Mouse (Mus musculus) regulatory T cell (primary cell): ENCODE measurements around the gene Atp8a2.

Experiments
- in situ Hi-C: fragments of 300-600 bp; cut with MboI, MseI; formaldehyde crosslinking; loops from one replicate; pipeline ENCODE4 v1.15.1; 2025; ENCODE audit warnings: high pct_unique_total_duplicates

Atp8a2 gene

DNA sequence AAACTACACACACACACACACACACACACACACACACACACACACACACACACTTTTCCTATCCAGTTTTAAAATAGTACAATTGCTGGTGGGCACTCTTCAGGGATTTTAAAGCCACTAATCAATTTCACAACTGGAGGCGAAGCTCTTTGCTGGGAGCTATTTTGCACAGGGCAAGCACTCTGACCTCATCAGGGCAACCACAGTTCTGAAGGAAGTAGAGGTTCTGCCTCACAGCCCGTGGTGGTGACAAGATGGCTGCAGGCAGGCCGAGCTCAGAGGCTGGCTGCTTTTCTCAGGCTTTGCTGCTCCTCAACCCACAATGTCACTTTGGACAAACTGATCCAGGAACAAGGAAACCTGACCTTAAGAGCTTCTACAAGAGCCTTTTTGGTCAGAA is 590.0 kb downstream of the Atp8a2 start:
- in situ Hi-C loops, result loop anchor here (5.0 kb wide), 2 partner anchors 330 to 410 kb away; no protein-coding TSS in a partner anchor

DNA sequence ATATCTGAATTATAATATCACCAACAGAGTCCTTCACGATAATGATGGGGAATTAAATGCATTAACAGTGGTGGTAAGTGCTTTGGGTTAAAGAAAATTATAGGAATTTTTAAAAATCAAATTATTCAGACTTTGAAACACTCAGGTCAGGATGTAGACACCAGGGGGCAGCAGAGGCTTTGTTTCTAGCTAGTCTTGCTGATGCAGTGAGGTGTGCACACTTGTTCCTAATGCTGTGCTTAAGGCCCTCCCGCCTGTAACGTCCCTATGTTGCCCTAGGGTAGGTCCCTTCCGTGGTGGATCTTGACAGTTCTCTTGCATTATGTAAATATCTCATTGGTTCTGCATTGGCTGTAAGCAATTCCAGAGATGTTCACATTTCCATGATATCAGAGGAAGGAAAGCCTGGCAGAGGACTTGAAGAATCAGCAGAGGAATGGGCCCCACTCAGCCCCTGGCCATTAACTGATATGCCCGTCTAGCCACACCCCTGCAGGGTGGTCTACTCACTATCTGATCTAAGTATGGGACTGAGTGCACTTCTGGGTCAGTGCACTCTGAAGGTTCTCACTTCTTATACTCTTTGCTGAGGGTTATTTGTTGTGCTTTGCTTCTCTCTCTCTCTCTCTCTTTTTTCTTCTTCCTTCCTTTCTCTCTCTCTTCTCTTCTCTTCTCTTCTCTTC is 591.2 kb downstream of the Atp8a2 start:
- in situ Hi-C loops, result loop anchor here (5.0 kb wide), 2 partner anchors 331 to 411 kb away; no protein-coding TSS in a partner anchor

DNA sequence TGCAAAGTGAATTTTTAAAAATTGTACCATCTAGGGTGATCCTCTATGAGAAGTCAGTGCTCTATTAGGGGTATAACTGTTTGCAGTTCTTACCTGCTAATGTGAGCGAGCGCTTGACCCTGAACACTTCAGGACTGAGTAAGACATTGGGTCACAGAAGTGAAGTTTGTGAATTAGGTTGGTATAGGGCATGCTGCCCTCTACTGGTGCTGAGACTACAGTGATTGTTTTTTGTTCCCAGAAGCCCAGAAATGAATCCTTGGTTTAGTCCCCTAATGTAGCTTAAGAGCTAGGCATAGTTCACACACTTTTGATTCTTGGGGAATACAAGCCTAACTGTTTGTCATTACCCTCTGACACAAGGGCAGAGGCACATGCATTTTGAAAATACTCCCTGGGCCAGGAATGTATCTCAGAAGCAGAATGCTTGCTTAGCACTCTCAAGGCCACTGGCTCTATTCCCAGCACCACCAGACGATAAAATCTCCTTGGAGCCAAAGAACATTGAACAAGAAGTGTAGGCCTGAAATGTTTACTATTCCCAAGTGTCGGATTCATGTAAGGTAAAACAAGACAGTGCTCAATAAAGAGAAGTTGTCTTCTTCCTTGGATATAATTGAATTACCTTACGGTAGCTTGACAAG is 592.9 kb downstream of the Atp8a2 start:
- in situ Hi-C loops, result no loop called here

DNA sequence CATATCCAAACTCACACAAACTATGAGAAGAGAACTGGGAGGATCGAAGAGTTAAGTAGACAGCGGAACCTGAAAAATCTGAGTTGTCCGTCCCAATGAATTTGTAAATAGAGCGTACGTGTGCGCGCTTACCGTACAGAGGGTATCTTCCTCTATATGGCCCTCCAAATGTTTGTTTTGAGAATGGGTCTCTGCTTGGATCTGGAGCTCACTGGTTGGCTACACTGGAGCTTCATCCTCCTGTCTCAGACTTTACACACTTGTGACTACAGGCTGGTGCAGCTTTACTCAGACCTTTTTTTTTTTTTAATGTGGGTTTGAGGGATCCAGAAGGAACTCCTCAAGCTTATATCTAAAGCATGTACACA is 598.7 kb downstream of the Atp8a2 start:
- in situ Hi-C loops, result no loop called here

DNA sequence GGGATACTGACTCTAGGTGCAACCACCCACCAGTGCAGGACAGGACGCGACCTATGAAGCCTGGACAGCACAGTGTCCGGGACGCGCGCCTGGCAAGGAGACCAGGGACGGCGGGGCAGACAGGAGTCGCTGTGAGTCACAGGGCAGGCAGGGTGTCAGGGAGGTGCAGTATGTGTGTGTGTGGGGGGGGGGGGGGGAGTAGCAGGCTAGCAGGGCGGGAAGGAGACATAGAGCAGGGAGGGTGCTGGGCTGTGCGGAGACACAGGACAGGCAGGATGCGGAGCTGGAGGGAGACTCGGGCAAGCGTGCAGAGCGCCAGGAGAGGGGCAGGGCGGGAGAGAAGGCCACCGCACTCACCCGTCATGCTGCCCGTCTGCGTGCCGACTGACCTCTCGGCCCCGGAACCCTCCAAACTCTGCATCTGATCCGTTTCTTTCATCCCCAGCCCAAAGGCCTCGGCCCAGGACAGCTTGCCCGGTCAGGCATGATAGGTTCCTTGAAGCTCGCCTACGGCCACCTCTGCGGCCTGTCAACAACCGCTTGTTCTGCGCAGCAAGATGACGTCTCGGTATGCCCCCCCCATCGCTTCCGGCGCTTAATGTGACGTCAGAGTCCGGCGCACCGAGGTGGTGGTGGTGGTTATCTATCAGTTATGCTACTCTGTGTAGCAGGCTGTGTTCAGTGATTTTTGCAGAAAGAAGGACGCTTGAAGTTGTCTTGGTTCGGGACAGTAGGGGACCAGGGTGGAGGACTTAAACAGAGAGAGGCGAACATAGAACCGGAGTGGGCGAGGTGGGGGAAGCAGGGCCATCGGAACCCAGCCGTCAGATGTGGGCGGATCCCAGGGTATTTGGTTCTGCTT is 599.4 kb downstream of the Atp8a2 start, which contains the start of gene Cdadc1:
Cdadc1 (minus strand) TSS at position 562 of the 862 bp plus-strand sequence.
- in situ Hi-C loops, result no loop called here

DNA sequence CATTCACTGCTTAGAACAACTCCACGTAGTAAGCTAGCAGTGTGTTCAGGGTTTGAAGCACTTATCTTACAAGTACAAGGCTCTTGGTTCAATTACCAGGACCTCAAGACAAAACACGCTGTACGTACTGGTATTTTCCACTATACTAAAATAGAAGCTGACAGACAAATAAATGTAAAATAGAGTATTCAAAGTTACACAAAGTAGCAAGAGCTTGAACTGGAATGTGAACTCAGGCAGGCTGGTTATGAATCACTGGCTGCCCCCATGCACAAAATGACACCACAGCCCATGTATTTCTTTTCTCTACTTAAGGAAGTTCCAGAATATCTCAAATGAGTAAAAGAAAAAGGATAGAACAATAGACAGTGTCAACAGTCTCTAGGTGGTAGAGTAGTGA is 602.0 kb downstream of the Atp8a2 start:
- in situ Hi-C loops, result no loop called here

DNA sequence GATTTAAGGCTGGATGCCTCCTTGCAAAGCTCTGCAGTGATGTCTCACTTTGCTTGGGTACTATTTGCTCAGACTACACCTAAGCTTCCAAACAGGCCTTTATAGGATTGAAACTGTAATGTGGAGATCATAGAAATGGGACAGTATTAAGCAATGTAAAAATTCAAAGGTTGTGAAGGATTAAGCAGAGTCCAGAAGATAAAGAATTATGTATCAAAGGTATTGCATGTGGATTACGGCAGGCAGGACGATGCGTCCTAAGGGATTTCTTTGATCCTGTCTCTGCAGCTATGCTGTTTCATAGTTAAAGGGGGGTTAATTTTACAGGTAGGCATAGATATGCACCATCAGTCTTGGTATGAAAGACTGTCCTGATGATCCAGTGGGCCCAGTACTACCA is 604.4 kb downstream of the Atp8a2 start:
- in situ Hi-C loops, result no loop called here

DNA sequence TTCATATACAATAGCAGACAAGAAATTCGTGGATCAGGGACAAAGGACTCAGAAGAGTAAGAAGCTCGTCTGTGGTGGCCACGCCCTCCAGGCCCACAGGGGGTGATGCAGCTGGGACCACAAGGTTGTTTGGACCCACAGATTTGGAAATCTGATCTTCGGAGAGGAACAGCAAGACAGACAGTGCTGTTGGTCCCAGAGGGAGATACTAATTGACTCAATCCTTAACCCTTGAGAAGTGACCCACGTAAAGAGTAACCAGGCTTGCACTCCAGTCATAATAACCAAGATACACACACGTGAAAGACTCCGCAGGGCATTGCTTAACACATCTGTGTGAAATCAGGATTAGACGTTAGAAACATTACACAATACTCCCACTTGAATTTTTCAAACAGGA is 605.1 kb downstream of the Atp8a2 start:
- in situ Hi-C loops, result no loop called here

DNA sequence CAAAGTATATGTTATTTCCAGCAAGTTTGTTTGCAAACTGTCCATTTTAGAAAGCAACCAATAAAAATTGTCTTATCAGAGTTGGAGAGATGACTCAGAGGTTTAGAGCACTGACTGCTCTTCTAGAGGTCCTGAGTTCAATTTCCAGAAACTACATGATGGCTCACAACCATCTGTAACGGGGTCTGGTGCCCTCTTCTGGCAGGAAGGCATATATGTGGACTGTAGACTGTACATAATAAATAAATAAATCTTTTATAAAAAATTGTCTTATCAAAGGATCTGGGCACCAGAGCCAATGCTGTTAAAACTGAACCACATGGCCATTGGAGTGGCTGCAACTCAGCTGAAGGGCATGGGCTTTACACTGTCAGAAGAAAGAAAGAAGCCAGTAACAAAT is 606.4 kb downstream of the Atp8a2 start:
- in situ Hi-C loops, result no loop called here
